Comparison of ENCODE assay signal across 15 mouse cellular contexts in genomic region chr5:103002116-103002515, GRCm38 (mm10).
"Had no signal": no experiment of that assay in that cellular context is flagged by ENCODE, and none has a peak within 500 bp of the region (broad histone marks: within the 10 kb centered on the region; RNA-seq: fewer than 3 reads in every experiment).

No protein-coding gene starts in this region.

- H3K27me3 ChIP-seq: kidney, embryonic 15.5 days; limb, embryonic 15.5 days; liver, embryonic 12.5 days; megakaryocyte, embryonic 14.5 days; neural tube, embryonic 15.5 days had no signal

- H3K9me3 ChIP-seq: kidney, embryonic 15.5 days; limb, embryonic 15.5 days; liver, embryonic 12.5 days; neural tube, embryonic 15.5 days had no signal

- ATAC-seq: liver, embryonic 12.5 days had no signal

- H3K4me3 ChIP-seq: kidney, embryonic 15.5 days; limb, embryonic 15.5 days; liver, embryonic 12.5 days; megakaryocyte, embryonic 14.5 days; myocyte; neural tube, embryonic 15.5 days had no signal

- H3K27ac ChIP-seq: kidney, embryonic 15.5 days; limb, embryonic 15.5 days; liver, embryonic 12.5 days; macrophage; neural tube, embryonic 15.5 days had no signal

- H3K9ac ChIP-seq: kidney, embryonic 15.5 days; limb, embryonic 15.5 days; liver, embryonic 12.5 days; lung, embryonic 14.5 days; neural tube, embryonic 15.5 days had no signal

- H3K4me2 ChIP-seq: kidney, embryonic 15.5 days; limb, embryonic 15.5 days; liver, embryonic 12.5 days; lung, embryonic 14.5 days; neural tube, embryonic 15.5 days had no signal

- H3K4me1 ChIP-seq: kidney, embryonic 15.5 days; limb, embryonic 15.5 days; liver, embryonic 12.5 days; megakaryocyte, embryonic 14.5 days had no signal

- H3K36me3 ChIP-seq: kidney, embryonic 15.5 days; limb, embryonic 15.5 days; liver, embryonic 12.5 days; neural tube, embryonic 15.5 days had no signal

- DNase-seq: kidney, postnatal 14 days; left cerebral cortex, postnatal 4 days; lung, embryonic 14.5 days; lung, postnatal 14 days; midbrain, embryonic 14.5 days; right cerebral cortex, adult 18-20 months; right cerebral cortex, postnatal 25 days; thymus, postnatal 36 days had no signal
